Mouse (Mus musculus): ENCODE measurements around the gene Map3k21. TPM values are rescaled to one million over a fixed set of nuclear protein-coding genes. Genes with fewer than 3 reads are reported as not detected.

Map3k21 gene
- polyA plus RNA-seq, 1 experiment: 1.5 TPM

GRCm38 (mm10) chr8:125961790-125962189 lies 51.5 kb downstream of the Map3k21 start:
- DNase-seq (ENCODE audit: extremely low spot score in 1 of 2, low spot score in 1 of 2): no peak

- DNase-seq (ENCODE audit: extremely low spot score in 1 of 2, low spot score in 1 of 2): no peak
These were observed 53.6 kb downstream of the Map3k21 start for GRCm38 (mm10) chr8:125963807-125964211.

- DNase-seq (ENCODE audit: extremely low spot score in 1 of 2, low spot score in 1 of 2): peak; percentile 84 to 86
These were observed 61.1 kb downstream of the Map3k21 start for GRCm38 (mm10) chr8:125971336-125971735.

- DNase-seq (ENCODE audit: extremely low spot score in 1 of 2, low spot score in 1 of 2): no peak
These were observed 65.7 kb downstream of the Map3k21 start for GRCm38 (mm10) chr8:125975981-125976380.

GRCm38 (mm10) chr8:125980826-125981225 lies 70.6 kb downstream of the Map3k21 start:
- no peak for DNase-seq (ENCODE audit: extremely low spot score in 1 of 2, low spot score in 1 of 2)

- DNase-seq (ENCODE audit: extremely low spot score in 1 of 2, low spot score in 1 of 2): no peak
These were observed 73.3 kb downstream of the Map3k21 start for GRCm38 (mm10) chr8:125983515-125983914.

GRCm38 (mm10) chr8:125984140-125984539 lies 73.9 kb downstream of the Map3k21 start:
- DNase-seq (ENCODE audit: extremely low spot score in 1 of 2, low spot score in 1 of 2): no peak

- DNase-seq (ENCODE audit: extremely low spot score in 1 of 2, low spot score in 1 of 2): no peak
These were observed 75.1 kb downstream of the Map3k21 start for GRCm38 (mm10) chr8:125985364-125985763.

- DNase-seq (ENCODE audit: extremely low spot score in 1 of 2, low spot score in 1 of 2): no peak
These were observed 76.8 kb downstream of the Map3k21 start for GRCm38 (mm10) chr8:125986999-125987589.

- DNase-seq (ENCODE audit: extremely low spot score in 1 of 2, low spot score in 1 of 2): no peak
These were observed 77.7 kb downstream of the Map3k21 start for GRCm38 (mm10) chr8:125987996-125988395.

GRCm38 (mm10) chr8:125993636-125994035 lies 83.4 kb downstream of the Map3k21 start:
- no peak for DNase-seq (ENCODE audit: extremely low spot score in 1 of 2, low spot score in 1 of 2)

GRCm38 (mm10) chr8:125995101-125995986 lies 85.1 kb downstream of the Map3k21 start, which contains the start of gene Kcnk1:
Kcnk1 (plus strand) TSS chr8:125995170.
- DNase-seq (ENCODE audit: extremely low spot score in 1 of 2, low spot score in 1 of 2): peak; percentile 57 to 82

GRCm38 (mm10) chr8:125996031-125996839 lies 86.0 kb downstream of the Map3k21 start:
- peak in 1 of 2 experiments; percentile 31 for DNase-seq (ENCODE audit: extremely low spot score in 1 of 2, low spot score in 1 of 2)

- no peak for DNase-seq (ENCODE audit: extremely low spot score in 1 of 2, low spot score in 1 of 2)
These were observed 86.7 kb downstream of the Map3k21 start for GRCm38 (mm10) chr8:125996980-125997379.

Other genes starting within 250 kb of the Map3k21 start
- 2.1 and 2.3 TPM in 2 replicates for gene Map10, start 240.6 kb upstream of the Map3k21 start, polyA plus RNA-seq (2012; rRNA removed)
- 47.9 and 51.5 TPM in 2 replicates for gene Ntpcr, start 180.5 kb upstream of the Map3k21 start, polyA plus RNA-seq (2012; rRNA removed)
- gene Pcnx2, start 12.1 kb upstream of the Map3k21 start, polyA plus RNA-seq (2012; rRNA removed): 45.5 and 47.8 TPM in 2 replicates
- gene Kcnk1, start 84.7 kb downstream of the Map3k21 start, polyA plus RNA-seq (2012; rRNA removed): 85.7 and 90.1 TPM in 2 replicates

Data from frontal cortex, adult 2 months (tissue).